Mouse (Mus musculus): ENCODE data around the gene Mov10l1. TPM values are rescaled to one million over a fixed set of nuclear protein-coding genes. Genes with fewer than 3 reads are reported as not detected.

Mov10l1 gene
- 10 to 100 TPM; 76.7 to 85.6 TPM for total RNA-seq (2021)

- no peak for DNase-seq (ENCODE audit: low spot score)
- intact Hi-C loops (cut with DNase I): no loop called here
Measured at GRCm38 (mm10) chr15:88982534-88983079, at the start of gene Mov10l1. Gene Mov10l1 (plus strand): TSS chr15:88982909.

GRCm38 (mm10) chr15:88934141-88934540, 48.6 kb upstream of the Mov10l1 start:
- DNase-seq (ENCODE audit: low spot score): no peak
- intact Hi-C loops (cut with DNase I): loop anchor here (10.0 kb wide), 1 partner anchor 271 kb away; no protein-coding TSS in a partner anchor

GRCm38 (mm10) chr15:88936619-88937290, 46.0 kb upstream of the Mov10l1 start:
- DNase-seq (ENCODE audit: low spot score): no peak
- intact Hi-C loops (cut with DNase I): loop anchor here (10.0 kb wide), 1 partner anchor 268 kb away; no protein-coding TSS in a partner anchor

- intact Hi-C loops (cut with DNase I): loop anchor here (10.0 kb wide), 1 partner anchor 268 kb away; no protein-coding TSS in a partner anchor
- DNase-seq (ENCODE audit: low spot score): no peak
Measured at GRCm38 (mm10) chr15:88937291-88937650, 45.4 kb upstream of the Mov10l1 start.

- intact Hi-C loops (cut with DNase I): no loop called here
- DNase-seq (ENCODE audit: low spot score): no peak
Measured at GRCm38 (mm10) chr15:88942783-88943182, 39.9 kb upstream of the Mov10l1 start.

- DNase-seq (ENCODE audit: low spot score): no peak
- intact Hi-C loops (cut with DNase I): no loop called here
Measured at GRCm38 (mm10) chr15:88943896-88944551, 38.7 kb upstream of the Mov10l1 start.

- intact Hi-C loops (cut with DNase I): no loop called here
Measured at GRCm38 (mm10) chr15:88946851-88947250, 35.9 kb upstream of the Mov10l1 start.

GRCm38 (mm10) chr15:88951246-88951645, 31.5 kb upstream of the Mov10l1 start:
- DNase-seq (ENCODE audit: low spot score): no peak
- intact Hi-C loops (cut with DNase I): no loop called here

More at GRCm38 (mm10) chr15:88946851-88947250, 35.9 kb upstream of the Mov10l1 start:
- no peak for DNase-seq (ENCODE audit: low spot score)

- DNase-seq (ENCODE audit: low spot score): no peak
Measured at GRCm38 (mm10) chr15:88954368-88955072, 28.2 kb upstream of the Mov10l1 start, which contains the start of gene Ttll8. Gene Ttll8 (minus strand): TSS chr15:88954418.

GRCm38 (mm10) chr15:88955342-88955741, 27.4 kb upstream of the Mov10l1 start:
- intact Hi-C loops (cut with DNase I): no loop called here

More at GRCm38 (mm10) chr15:88954368-88955072, 28.2 kb upstream of the Mov10l1 start, which contains the start of gene Ttll8:
- intact Hi-C loops (cut with DNase I): no loop called here

GRCm38 (mm10) chr15:88957522-88957921, 25.2 kb upstream of the Mov10l1 start:
- no peak for DNase-seq (ENCODE audit: low spot score)
- intact Hi-C loops (cut with DNase I): no loop called here

More at GRCm38 (mm10) chr15:88955342-88955741, 27.4 kb upstream of the Mov10l1 start:
- DNase-seq (ENCODE audit: low spot score): no peak

- no peak for DNase-seq (ENCODE audit: low spot score)
- intact Hi-C loops (cut with DNase I): no loop called here
Measured at GRCm38 (mm10) chr15:88964070-88964578, 18.6 kb upstream of the Mov10l1 start.

GRCm38 (mm10) chr15:88972300-88972699, 10.4 kb upstream of the Mov10l1 start:
- intact Hi-C loops (cut with DNase I): no loop called here
- DNase-seq (ENCODE audit: low spot score): no peak

GRCm38 (mm10) chr15:88978281-88979137, 4.2 kb upstream of the Mov10l1 start, which contains the start of gene Mlc1:
Gene Mlc1 (minus strand): TSS chr15:88979007.
- DNase-seq (ENCODE audit: low spot score): no peak
- intact Hi-C loops (cut with DNase I): no loop called here

- DNase-seq (ENCODE audit: low spot score): no peak
- intact Hi-C loops (cut with DNase I): no loop called here
Measured at GRCm38 (mm10) chr15:88979138-88979446, 3.6 kb upstream of the Mov10l1 start.

- DNase-seq (ENCODE audit: low spot score): no peak
Measured at GRCm38 (mm10) chr15:88989236-88989635, 6.5 kb downstream of the Mov10l1 start.

GRCm38 (mm10) chr15:88998636-88999035, 15.9 kb downstream of the Mov10l1 start:
- intact Hi-C loops (cut with DNase I): loop anchor here (10.0 kb wide), 1 partner anchor 174 kb away; no protein-coding TSS in a partner anchor
- DNase-seq (ENCODE audit: low spot score): no peak

More at GRCm38 (mm10) chr15:88989236-88989635, 6.5 kb downstream of the Mov10l1 start:
- intact Hi-C loops (cut with DNase I): no loop called here

GRCm38 (mm10) chr15:88999124-88999523, 16.4 kb downstream of the Mov10l1 start:
- intact Hi-C loops (cut with DNase I): loop anchor here (10.0 kb wide), 1 partner anchor 174 kb away; no protein-coding TSS in a partner anchor
- no peak for DNase-seq (ENCODE audit: low spot score)

- intact Hi-C loops (cut with DNase I): no loop called here
Measured at GRCm38 (mm10) chr15:89000367-89000766, 17.7 kb downstream of the Mov10l1 start.

More at GRCm38 (mm10) chr15:89000367-89000766, 17.7 kb downstream of the Mov10l1 start:
- no peak for DNase-seq (ENCODE audit: low spot score)

All from heart, postnatal 25 days (tissue).